Mouse (Mus musculus) intestine, embryonic 15.5 days (tissue): ENCODE results near the gene Spns2. TPM values are rescaled to one million over a fixed set of nuclear protein-coding genes. Genes with fewer than 3 reads are reported as not detected.
A peak's percentile ranks its signal among the peaks of the same experiment; 100 is the strongest.

Source experiments
- ATAC-seq: fragments of 200-750 bp; cut with Nextera tagmentation; 2 replicates; pipeline ENCODE4 v1.8.0; 2017; ENCODE audit warnings: moderate TSS enrichment, moderate library complexity
- H3K27ac ChIP-seq: fragments of 300-500 bp; sonication (generic); 2 replicates; pipeline ENCODE4 v1.5.1; 2015; ENCODE audit warnings: mild to moderate bottlenecking, inconsistent platforms
- H3K27me3 ChIP-seq: fragments of 300-500 bp; sonication (generic); replicated peaks from 2 replicates; pipeline ENCODE4 v1.6.1; 2015; ENCODE audit warnings: inconsistent platforms
- H3K36me3 ChIP-seq: fragments of 300-500 bp; sonication (generic); 2 replicates; pipeline ENCODE4 v1.6.1; 2015; ENCODE audit warnings: inconsistent platforms
- H3K4me1 ChIP-seq: fragments of 300-500 bp; sonication (generic); replicated peaks from 2 replicates; pipeline ENCODE4 v1.6.1; 2015; ENCODE audit warnings: inconsistent platforms
- H3K4me2 ChIP-seq: fragments of 300-500 bp; sonication (generic); replicated peaks from 2 replicates; pipeline ENCODE4 v1.6.1; 2015; ENCODE audit warnings: mild to moderate bottlenecking, inconsistent platforms
- H3K4me3 ChIP-seq: fragments of 300-500 bp; sonication (generic); replicated peaks from 2 replicates; pipeline ENCODE4 v1.5.1; 2015; ENCODE audit warnings: inconsistent platforms
- H3K9ac ChIP-seq: fragments of 300-500 bp; sonication (generic); 2 replicates; pipeline ENCODE4 v1.6.1; 2015; ENCODE audit warnings: inconsistent platforms
- H3K9me3 ChIP-seq: fragments of 300-500 bp; sonication (generic); 2 replicates; pipeline ENCODE4 v1.6.1; 2016; ENCODE audit warnings: inconsistent platforms
- WGBS: fragments of 180-500 bp; shearing (Covaris S2); methylation state at CpG from one replicate; pipeline ENCODE4 v1.1.7; 2015; 5-methylcytosine and 5-hydroxymethylcytosine counted together
- polyA plus RNA-seq: library from polyadenylated mRNA; unstranded; fragments of >200 nt; fragmentation: Nextera tagmentation; extraction: Ambion mirVana; gene quantifications from 2 replicates; pipeline ENCODE4 v1.2.1, GENCODE M21; 2015

Spns2 gene
- polyA plus RNA-seq, 1 experiment from 2014 or later = 5.3 TPM

GRCm38 (mm10) chr11:72411093-72411921, 78.4 kb downstream of the Spns2 start, which contains the start of gene Smtnl2:
Gene Smtnl2 (minus strand): TSS chr11:72411713.
- H3K4me1 ChIP-seq = peaks cover 44% of the 10 kb centered on the region
- no peaks in the 10 kb centered on the region for H3K9me3 ChIP-seq
- peak; percentile 93 for ATAC-seq
- WGBS = under 1% methylated on average over 86 of the region's 86 CpGs
- no peaks in the 10 kb centered on the region for H3K27me3 ChIP-seq
- H3K4me2 ChIP-seq = peak within 1 kb of the TSS; percentile 98
- peak within 1 kb of the TSS; percentile 87 for H3K9ac ChIP-seq
- H3K4me3 ChIP-seq = peak within 1 kb of the TSS; percentile 93
- peak within 1 kb of the TSS; percentile 79 for H3K27ac ChIP-seq
- no peaks in the 10 kb centered on the region for H3K36me3 ChIP-seq

GRCm38 (mm10) chr11:72410521-72411092, 79.1 kb downstream of the Spns2 start:
- peak overlapping the region; percentile 79 for H3K27ac ChIP-seq
- 4% methylated on average over 25 of the region's 25 CpGs for WGBS
- H3K9ac ChIP-seq = peak overlapping the region; percentile 87
- peak overlapping the region; percentile 98 for H3K4me2 ChIP-seq
- peaks cover 51% of the 10 kb centered on the region for H3K4me1 ChIP-seq
- H3K36me3 ChIP-seq = no peaks in the 10 kb centered on the region
- H3K27me3 ChIP-seq = no peaks in the 10 kb centered on the region
- H3K9me3 ChIP-seq = no peaks in the 10 kb centered on the region
- peak overlapping the region; percentile 93 for H3K4me3 ChIP-seq
- peak; percentile 60 for ATAC-seq

- H3K4me2 ChIP-seq = peak overlapping the region; percentile 98
- peak overlapping the region; percentile 93 for H3K4me3 ChIP-seq
- H3K4me1 ChIP-seq = peaks cover 52% of the 10 kb centered on the region
- peak overlapping the region; percentile 23; the same call in 1 of the 2 replicates for H3K9ac ChIP-seq
- WGBS = 56% methylated on average over 12 of the region's 12 CpGs
- H3K27ac ChIP-seq = peak overlapping the region; percentile 32
- H3K9me3 ChIP-seq = no peaks in the 10 kb centered on the region
- ATAC-seq = no peak
- no peaks in the 10 kb centered on the region for H3K27me3 ChIP-seq
- H3K36me3 ChIP-seq = no peaks in the 10 kb centered on the region
Measured at GRCm38 (mm10) chr11:72409649-72410385, 79.9 kb downstream of the Spns2 start.

GRCm38 (mm10) chr11:72408451-72409170, 81.1 kb downstream of the Spns2 start:
- no peak for ATAC-seq
- Histone ChIP-seq H3K27me3 (no peaks in the 10 kb centered on the region), H3K9me3 (no peaks in the 10 kb centered on the region), H3K27ac (peak overlapping the region; percentile 3; the same call in 1 of the 2 replicates), H3K4me1 (peaks cover 52% of the 10 kb centered on the region), H3K9ac (0 out of 2 replicates have a peak overlapping the region, but pooled peaks have one; percentile 1), H3K4me2 (peak overlapping the region; percentile 98), H3K36me3 (no peaks in the 10 kb centered on the region), H3K4me3 (peak overlapping the region; percentile 93; the same call in 1 of the 2 replicates)
- WGBS = 34% methylated on average over 9 of the region's 9 CpGs

GRCm38 (mm10) chr11:72407574-72407973, 82.1 kb downstream of the Spns2 start:
- H3K36me3 ChIP-seq = no peaks in the 10 kb centered on the region
- H3K4me1 ChIP-seq = peaks cover 52% of the 10 kb centered on the region
- peak overlapping the region; percentile 98 for H3K4me2 ChIP-seq
- H3K9me3 ChIP-seq = no peaks in the 10 kb centered on the region
- H3K9ac ChIP-seq = no peak overlapping the region
- ATAC-seq = no peak
- 14% methylated on average over 7 of the region's 7 CpGs for WGBS
- H3K27ac ChIP-seq = peak overlapping the region; percentile 39; the same call in 1 of the 2 replicates
- no peaks in the 10 kb centered on the region for H3K27me3 ChIP-seq
- H3K4me3 ChIP-seq = no peak overlapping the region; the same call in 1 of the 2 replicates

- no peak for ATAC-seq
- no peak overlapping the region for H3K9ac ChIP-seq
- H3K27me3 ChIP-seq = no peaks in the 10 kb centered on the region
- no peaks in the 10 kb centered on the region for H3K9me3 ChIP-seq
- 25% methylated on average over 3 of the region's 3 CpGs for WGBS
- H3K4me2 ChIP-seq = peak overlapping the region; percentile 98
- H3K27ac ChIP-seq = peak overlapping the region; percentile 39; the same call in 1 of the 2 replicates
- H3K4me3 ChIP-seq = no peak overlapping the region
- H3K36me3 ChIP-seq = no peaks in the 10 kb centered on the region
- peaks cover 50% of the 10 kb centered on the region for H3K4me1 ChIP-seq
Measured at GRCm38 (mm10) chr11:72407081-72407480, 82.6 kb downstream of the Spns2 start.

GRCm38 (mm10) chr11:72406079-72406675, 83.5 kb downstream of the Spns2 start:
- Histone ChIP-seq H3K9ac (no peak overlapping the region), H3K9me3 (no peaks in the 10 kb centered on the region), H3K27me3 (no peaks in the 10 kb centered on the region), H3K4me1 (peaks cover 46% of the 10 kb centered on the region), H3K27ac (no peak overlapping the region), H3K4me2 (peak overlapping the region; percentile 98), H3K4me3 (no peak overlapping the region), H3K36me3 (no peaks in the 10 kb centered on the region)
- WGBS = 44% methylated on average over 8 of the region's 8 CpGs
- peak; percentile 47 for ATAC-seq

GRCm38 (mm10) chr11:72405532-72405931, 84.2 kb downstream of the Spns2 start:
- 0 out of 2 replicates have a peak, but pooled peaks cover 3% of the 10 kb centered on the region for H3K36me3 ChIP-seq
- H3K4me3 ChIP-seq = no peak overlapping the region
- no peaks in the 10 kb centered on the region for H3K9me3 ChIP-seq
- peaks cover 43% of the 10 kb centered on the region for H3K4me1 ChIP-seq
- no peaks in the 10 kb centered on the region for H3K27me3 ChIP-seq
- no peak overlapping the region for H3K27ac ChIP-seq
- 57% methylated on average over 4 of the region's 4 CpGs for WGBS
- no peak for ATAC-seq
- H3K9ac ChIP-seq = no peak overlapping the region
- H3K4me2 ChIP-seq = no peak overlapping the region

GRCm38 (mm10) chr11:72402969-72403368, 86.7 kb downstream of the Spns2 start:
- Histone ChIP-seq H3K27ac (no peak overlapping the region), H3K36me3 (peaks cover 11% of the 10 kb centered on the region; the same call in 1 of the 2 replicates), H3K9me3 (no peaks in the 10 kb centered on the region), H3K27me3 (no peaks in the 10 kb centered on the region), H3K4me1 (peaks cover 25% of the 10 kb centered on the region), H3K4me3 (no peak overlapping the region), H3K9ac (no peak overlapping the region), H3K4me2 (no peak overlapping the region)
- ATAC-seq = no peak
- 84% methylated on average over 12 of the region's 12 CpGs for WGBS

- H3K27ac ChIP-seq = no peak overlapping the region
- no peak for ATAC-seq
Measured at GRCm38 (mm10) chr11:72402017-72402416, 87.7 kb downstream of the Spns2 start.

More at GRCm38 (mm10) chr11:72402017-72402416, 87.7 kb downstream of the Spns2 start:
- Histone ChIP-seq H3K36me3 (peaks cover 11% of the 10 kb centered on the region; the same call in 1 of the 2 replicates), H3K27me3 (no peaks in the 10 kb centered on the region), H3K4me1 (peaks cover 26% of the 10 kb centered on the region), H3K4me3 (no peak overlapping the region), H3K9ac (no peak overlapping the region), H3K4me2 (no peak overlapping the region), H3K9me3 (no peaks in the 10 kb centered on the region)
- WGBS = 70% methylated on average over 5 of the region's 5 CpGs
